Mouse (Mus musculus) heart, postnatal 14 days (tissue): ENCODE data around the gene Cpa3. TPM values are rescaled to one million over a fixed set of nuclear protein-coding genes. Genes with fewer than 3 reads are reported as not detected.

Experiments used
- microRNA-seq, 2 experiments: library from miRNA; unstranded; fragments of <30 nt; microRNA quantifications; one replicate each; pipeline ENCODE4 v1.2.0; 2021 to 2022
- total RNA-seq, 2 experiments: library from RNA; stranded (reverse); gene quantifications; 2 replicates each; pipeline ENCODE4 v1.2.3; 2021

Gene Cpa3
- total RNA-seq, 2 experiments from 2014 or later = 2.3 to 2.8 TPM

Small RNA genes within 50 kb of the gene (microRNA-seq; reads per million reads assigned to microRNA genes)
- gene Mir7007 = 0 to 0.27 reads per million in 2 experiments

Other genes starting within 250 kb of the Cpa3 start
- 10 to 100 TPM in 1 of 2 experiments, 1 to 10 TPM in 1; 8.5 to 11.5 TPM for gene Hps3, start 206.9 kb downstream of the Cpa3 start, total RNA-seq
- gene Hltf, start 184.4 kb downstream of the Cpa3 start, total RNA-seq = 10 to 100 TPM; 14.9 to 16.4 TPM
- 100 to 1,000 TPM; 135 to 136 TPM for gene Gyg, start 86.9 kb downstream of the Cpa3 start, total RNA-seq
- not detected for gene Cpb1, start 33.6 kb upstream of the Cpa3 start, total RNA-seq
- not detected for gene Agtr1b, start 125.0 kb upstream of the Cpa3 start, total RNA-seq